Mouse (Mus musculus) megakaryocyte, embryonic 14.5 days (primary cell): Measurements from ENCODE around the gene Samd4b. TPM values are rescaled to one million over a fixed set of nuclear protein-coding genes. Genes with fewer than 3 reads are reported as not detected.
A peak's percentile ranks its signal among the peaks of the same experiment; 100 is the strongest.
"Not testable (repeated sequence)": the region's sequence is repeated elsewhere in the genome, so short reads cannot be mapped to it uniquely, and the experiment has no call there.

ENCODE experiments used
- H3K27me3 ChIP-seq: replicated peaks from 2 replicates; pipeline ENCODE3; 2012; ENCODE audit warnings: inconsistent platforms
- H3K36me3 ChIP-seq: replicated peaks from 2 replicates; pipeline ENCODE3; 2012; ENCODE audit warnings: low read length, inconsistent platforms, mixed read lengths
- H3K4me1 ChIP-seq: 2 replicates; pipeline ENCODE4 v1.6.1; 2012; ENCODE audit warnings: inconsistent platforms
- H3K4me3 ChIP-seq: replicated peaks from 2 replicates; pipeline ENCODE3; 2012; ENCODE audit warnings: moderate library complexity, mild to moderate bottlenecking, inconsistent platforms
- H3K9me3 ChIP-seq: 2 replicates; pipeline ENCODE4 v1.6.1; 2012; ENCODE audit warnings: inconsistent platforms
- FLI1 ChIP-seq: IDR thresholded peaks from 2 replicates; pipeline ENCODE4 v1.6.1; 2012; ENCODE audit warnings: low read length, inconsistent platforms, mixed read lengths
- GATA1 ChIP-seq: IDR thresholded peaks from 3 replicates; pipeline ENCODE4 v1.6.1; 2012; ENCODE audit warnings: mixed read lengths, low read length, inconsistent platforms, borderline replicate concordance
- polyA plus RNA-seq: library from polyadenylated mRNA; stranded (reverse); fragments of >175 nt; gene quantifications from 2 replicates; pipeline ENCODE4 v1.2.3, GENCODE M21; 2012; ENCODE audit warnings: low replicate concordance; ENCODE audit not compliant: insufficient read depth

Gene Samd4b
- polyA plus RNA-seq, 1 experiment, result 125 TPM

DNA sequence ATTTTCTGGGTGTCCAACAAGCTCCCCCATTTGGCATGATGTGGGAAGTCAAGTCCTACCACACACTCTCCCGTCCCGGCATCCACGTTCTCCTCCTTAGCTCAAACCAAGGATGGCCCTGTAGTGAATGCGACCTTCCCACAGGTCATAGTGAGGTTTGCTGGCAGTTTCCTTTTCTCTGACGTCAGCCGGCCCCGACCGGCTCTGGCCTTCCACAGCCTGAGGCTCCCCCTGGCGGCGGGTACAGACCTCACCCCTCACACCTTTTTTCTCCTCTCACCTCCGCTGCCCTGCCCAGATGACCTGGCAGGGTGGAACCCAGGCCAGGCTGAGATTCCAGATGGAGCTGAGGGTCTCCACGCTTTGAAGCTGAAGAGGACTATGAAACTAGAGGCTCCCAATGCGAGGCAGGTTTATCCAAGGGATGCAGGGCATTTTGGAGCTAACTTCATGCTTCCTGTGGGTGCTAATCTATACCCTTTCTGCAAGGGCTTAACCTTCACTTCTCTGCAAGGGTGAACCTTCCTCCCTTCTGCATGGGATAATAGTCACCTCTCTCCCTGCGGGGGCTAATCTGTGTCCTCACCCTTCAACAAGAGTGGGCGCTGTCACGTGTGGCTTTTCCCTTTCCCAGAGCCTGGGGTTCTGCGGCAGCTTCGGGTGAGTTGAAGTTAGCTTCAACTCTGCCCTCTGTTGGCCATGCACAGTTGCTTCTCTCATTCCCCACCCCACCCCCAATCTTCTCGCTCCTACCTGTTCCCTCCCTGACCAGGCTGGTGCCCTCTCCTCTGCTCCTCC is 69.8 kb downstream of the Samd4b start:
- H3K4me3 ChIP-seq, result peak overlapping the region; percentile 86
- H3K27me3 ChIP-seq, result peaks cover 5% of the 10 kb centered on the region
- no peaks in the 10 kb centered on the region for H3K36me3 ChIP-seq
- peaks cover 19% of the 10 kb centered on the region for H3K4me1 ChIP-seq
- no peak for TF ChIP-seq FLI1
- TF ChIP-seq GATA1, result no peak; the same call in 2 of the 3 replicates
- no peaks in the 10 kb centered on the region for H3K9me3 ChIP-seq

DNA sequence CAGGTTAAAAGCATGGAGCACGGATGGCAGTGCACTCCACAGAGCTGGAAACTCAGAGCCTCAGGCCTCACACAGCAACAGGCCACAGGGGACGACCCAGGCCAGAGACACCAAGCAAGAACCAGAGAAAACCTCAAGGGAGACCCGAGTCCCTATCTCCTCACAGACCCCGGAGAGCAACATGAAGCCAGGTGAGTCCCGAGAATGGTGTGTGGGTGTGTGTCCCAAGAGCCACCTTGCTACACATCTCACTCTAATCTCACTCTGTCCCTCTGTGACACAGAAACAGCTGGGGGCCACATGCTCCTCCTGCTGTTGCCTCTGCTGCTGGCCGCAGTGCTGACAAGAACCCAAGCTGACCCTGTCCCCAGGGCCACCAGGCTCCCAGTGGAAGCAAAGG is 75.4 kb downstream of the Samd4b start, which contains the start of gene Ifnl3:
Gene Ifnl3 (plus strand): TSS at position 301 of the 400 bp plus-strand sequence.
- not testable (repeated sequence) for H3K4me3 ChIP-seq, H3K4me1 ChIP-seq, H3K36me3 ChIP-seq, H3K27me3 ChIP-seq, H3K9me3 ChIP-seq

DNA sequence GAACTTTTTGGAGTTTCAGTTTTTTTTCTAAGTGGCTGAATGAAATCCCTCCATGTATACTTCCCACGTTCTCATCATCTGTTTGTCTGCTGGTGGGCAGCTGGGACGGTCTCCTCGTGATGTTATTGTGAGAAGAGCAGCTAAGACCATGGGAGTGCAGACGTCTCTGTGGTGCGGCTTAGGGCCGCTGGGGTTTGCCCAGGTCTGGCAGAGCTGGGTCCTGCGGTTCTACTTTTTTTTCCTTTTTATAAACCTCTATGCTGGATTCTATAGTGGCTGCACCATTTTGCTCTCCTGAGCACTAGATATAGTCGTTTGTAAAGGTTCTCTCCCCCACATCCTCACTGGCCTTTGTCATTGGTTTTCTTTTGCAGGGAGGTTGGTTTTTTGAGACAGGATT is 86.5 kb downstream of the Samd4b start:
- no peaks in the 10 kb centered on the region for H3K36me3 ChIP-seq
- TF ChIP-seq FLI1, result no peak
- TF ChIP-seq GATA1, result no peak
- H3K27me3 ChIP-seq, result peaks cover 13% of the 10 kb centered on the region
- H3K4me3 ChIP-seq, result no peak overlapping the region
- H3K4me1 ChIP-seq, result no peaks in the 10 kb centered on the region
- H3K9me3 ChIP-seq, result no peaks in the 10 kb centered on the region

DNA sequence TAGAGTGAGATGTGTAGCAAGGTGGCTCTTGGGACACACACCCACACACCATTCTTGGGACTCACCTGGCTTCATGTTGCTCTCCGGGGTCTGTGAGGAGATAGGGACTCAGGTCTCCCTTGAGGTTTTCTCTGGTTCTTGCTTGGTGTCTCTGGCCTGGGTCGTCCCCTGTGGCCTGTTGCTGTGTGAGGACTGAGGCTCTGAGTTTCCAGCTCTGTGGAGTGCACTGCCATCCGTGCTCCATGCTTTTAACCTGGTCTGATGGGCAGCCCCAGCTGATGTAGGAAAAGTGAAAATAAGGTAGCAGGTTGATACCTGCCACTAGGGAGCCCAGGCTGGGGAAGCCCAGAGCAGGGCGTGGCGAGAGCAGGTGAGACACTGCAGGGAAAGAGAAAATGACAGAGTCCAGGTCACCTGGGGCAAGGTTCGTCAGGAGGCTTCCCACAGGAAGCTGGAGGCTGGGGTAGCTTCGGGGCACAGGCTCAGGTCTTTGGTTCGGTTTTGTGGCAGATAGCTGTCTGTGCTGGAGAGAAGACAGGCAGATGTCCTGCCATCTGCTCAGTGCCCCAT is 87.5 kb downstream of the Samd4b start, which contains the start of gene Ifnl2:
Gene Ifnl2 (minus strand): TSS at position 51 of the 570 bp plus-strand sequence.
- H3K4me1 ChIP-seq, H3K36me3 ChIP-seq, H3K9me3 ChIP-seq, H3K4me3 ChIP-seq: not testable (repeated sequence)
- peaks cover 13% of the 10 kb centered on the region for H3K27me3 ChIP-seq

DNA sequence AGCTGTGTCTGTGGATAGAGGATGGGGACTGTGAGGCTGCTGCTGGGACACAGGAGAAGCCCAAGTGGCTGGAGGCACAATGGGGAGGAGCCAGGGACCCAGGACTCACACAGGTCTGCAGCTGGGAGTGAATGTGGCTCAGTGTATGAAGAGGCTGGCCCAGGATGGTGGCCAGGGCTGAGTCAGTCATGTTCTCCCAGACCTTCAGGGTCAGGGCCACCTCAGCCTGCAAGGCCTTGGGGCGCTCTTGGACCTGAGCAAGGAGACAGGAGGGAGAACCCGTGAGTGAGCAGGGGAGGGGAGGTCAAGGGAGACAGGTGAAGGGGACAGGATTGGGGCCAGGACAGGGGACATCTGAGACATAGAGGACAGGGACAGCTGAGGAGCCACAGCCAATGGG is 88.8 kb downstream of the Samd4b start:
- not testable (repeated sequence) for H3K4me1 ChIP-seq

DNA sequence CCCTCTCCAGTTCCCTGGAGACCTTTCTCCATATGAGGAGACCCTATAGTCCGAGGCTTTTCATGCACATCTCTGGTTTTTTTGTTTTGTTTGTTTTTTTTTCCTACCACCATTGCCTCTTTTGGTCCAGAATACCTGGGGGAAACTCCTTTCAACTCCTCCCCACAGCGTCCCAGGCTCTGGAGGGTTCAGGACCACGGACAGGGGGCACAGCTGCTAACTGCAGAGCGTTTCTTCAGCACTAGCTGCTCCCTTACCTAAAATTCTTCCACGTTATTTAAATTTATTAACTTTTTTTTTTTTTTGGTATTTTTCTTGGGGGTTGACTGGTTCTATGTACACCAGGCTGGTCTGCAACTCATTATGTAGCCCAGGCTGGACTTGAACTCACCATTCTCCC is 92.4 kb downstream of the Samd4b start:
- Histone ChIP-seq H3K27me3 (peaks cover 6% of the 10 kb centered on the region), H3K4me1 (no peaks in the 10 kb centered on the region), H3K9me3 (peaks cover 5% of the 10 kb centered on the region), H3K36me3 (no peaks in the 10 kb centered on the region), H3K4me3 (no peak overlapping the region)
- TF ChIP-seq FLI1 (no peak), GATA1 (no peak)

More for the DNA sequence above, 88.8 kb downstream of the Samd4b start:
- not testable (repeated sequence) for H3K36me3 ChIP-seq, H3K4me3 ChIP-seq, H3K9me3 ChIP-seq
- peaks cover 13% of the 10 kb centered on the region for H3K27me3 ChIP-seq

DNA sequence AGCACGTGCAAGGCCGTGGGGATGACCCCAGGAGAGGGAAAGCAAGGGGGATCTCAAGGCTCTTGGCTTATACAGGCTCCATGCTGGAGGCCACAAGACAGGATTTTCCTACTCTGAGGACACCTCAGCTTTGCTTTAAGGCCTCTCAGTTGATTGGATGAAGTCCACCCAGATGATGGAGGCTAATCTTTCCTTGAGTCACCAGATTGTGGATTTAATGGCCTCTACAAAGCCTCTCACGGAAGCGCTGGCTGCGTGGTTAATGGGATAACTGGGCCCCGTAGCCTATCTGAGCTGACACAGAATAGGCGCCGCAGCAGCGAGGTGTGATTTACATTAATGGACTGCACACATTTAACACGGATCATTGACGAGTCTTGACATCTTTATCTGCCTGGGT is 102.5 kb downstream of the Samd4b start:
- TF ChIP-seq GATA1 (no peak), FLI1 (no peak)
- Histone ChIP-seq H3K9me3 (peaks cover 12% of the 10 kb centered on the region), H3K27me3 (peaks cover 11% of the 10 kb centered on the region), H3K4me1 (peaks cover 5% of the 10 kb centered on the region), H3K4me3 (no peak overlapping the region), H3K36me3 (no peaks in the 10 kb centered on the region)

DNA sequence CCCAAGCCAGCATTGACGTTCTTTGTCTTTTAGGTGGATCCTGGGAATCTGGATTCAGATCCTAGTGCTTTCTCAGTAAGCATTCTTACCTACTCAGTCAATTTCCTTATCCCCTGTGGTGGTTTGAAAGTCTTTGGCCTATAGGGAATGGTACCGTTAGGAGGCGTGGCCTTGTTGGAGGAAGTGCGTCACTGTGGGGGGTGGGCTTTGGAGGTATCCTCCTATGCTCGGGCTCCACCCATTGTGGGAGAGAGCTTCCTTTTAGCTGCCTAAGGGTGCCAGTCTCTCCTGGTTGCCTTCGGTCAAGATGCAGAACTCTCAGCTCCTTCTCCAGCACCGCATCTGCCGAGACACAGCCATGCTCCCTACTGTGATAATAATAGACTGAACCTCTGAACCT is 105.6 kb downstream of the Samd4b start:
- H3K4me3 ChIP-seq, result no peak overlapping the region
- no peak for TF ChIP-seq GATA1
- TF ChIP-seq FLI1, result no peak
- no peaks in the 10 kb centered on the region for H3K36me3 ChIP-seq
- H3K4me1 ChIP-seq, result peaks cover 18% of the 10 kb centered on the region
- peaks cover 14% of the 10 kb centered on the region for H3K27me3 ChIP-seq
- peaks cover 10% of the 10 kb centered on the region for H3K9me3 ChIP-seq

DNA sequence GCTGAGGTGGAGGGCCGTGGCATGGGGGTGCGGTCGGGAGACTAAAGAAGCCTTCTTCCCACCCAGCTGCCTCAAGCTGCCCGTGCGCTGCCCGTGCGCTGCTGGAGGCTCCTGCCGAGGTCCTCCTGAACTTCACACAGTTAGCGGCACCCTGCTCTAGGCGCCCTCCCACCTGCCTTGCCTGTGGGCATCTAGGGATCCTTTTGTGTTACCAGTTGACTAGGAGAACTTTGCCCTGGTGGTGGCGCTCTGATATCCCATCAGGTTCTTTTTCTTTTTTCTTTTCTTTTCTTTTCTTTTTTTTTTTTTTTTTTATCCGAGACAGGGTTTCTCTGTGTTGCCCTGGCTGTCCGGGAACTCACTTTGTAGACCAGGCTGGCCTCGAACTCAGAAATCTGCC is 107.0 kb downstream of the Samd4b start:
- Histone ChIP-seq H3K27me3 (peaks cover 10% of the 10 kb centered on the region), H3K36me3 (no peaks in the 10 kb centered on the region), H3K4me3 (no peak overlapping the region), H3K4me1 (peaks cover 31% of the 10 kb centered on the region), H3K9me3 (peaks cover 6% of the 10 kb centered on the region)
- TF ChIP-seq FLI1 (no peak), GATA1 (no peak)

DNA sequence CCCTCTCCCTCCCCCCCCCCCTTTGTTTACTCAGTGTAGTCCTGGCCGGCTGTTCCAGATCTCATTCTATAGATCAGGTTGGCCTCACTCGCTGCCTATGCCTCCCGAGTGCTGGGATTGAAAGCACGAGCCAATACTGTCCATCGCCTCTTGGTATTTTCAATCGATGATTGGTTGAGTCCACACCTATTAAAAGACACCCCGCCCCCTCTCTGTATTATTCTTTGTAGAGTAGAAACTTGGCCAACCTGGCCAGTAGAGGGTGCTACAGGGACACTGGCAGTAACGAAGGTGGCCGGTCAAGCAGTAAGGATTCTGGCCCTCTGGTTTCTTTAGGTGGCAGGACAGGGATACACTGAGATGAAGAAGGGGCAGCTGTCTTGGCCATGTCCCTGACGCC is 107.5 kb downstream of the Samd4b start:
- H3K27me3 ChIP-seq, result peaks cover 12% of the 10 kb centered on the region
- peaks cover 34% of the 10 kb centered on the region for H3K4me1 ChIP-seq
- H3K9me3 ChIP-seq, result peaks cover 6% of the 10 kb centered on the region
- no peaks in the 10 kb centered on the region for H3K36me3 ChIP-seq
- TF ChIP-seq FLI1, result no peak
- peak overlapping the region; percentile 53 for H3K4me3 ChIP-seq
